Mouse (Mus musculus): Measurements from ENCODE around the gene Ezh1. TPM values are rescaled to one million over a fixed set of nuclear protein-coding genes. Genes with fewer than 3 reads are reported as not detected.

Ezh1 gene
- polyA plus RNA-seq, 1 experiment from 2014 or later: 9.8 TPM

DNA sequence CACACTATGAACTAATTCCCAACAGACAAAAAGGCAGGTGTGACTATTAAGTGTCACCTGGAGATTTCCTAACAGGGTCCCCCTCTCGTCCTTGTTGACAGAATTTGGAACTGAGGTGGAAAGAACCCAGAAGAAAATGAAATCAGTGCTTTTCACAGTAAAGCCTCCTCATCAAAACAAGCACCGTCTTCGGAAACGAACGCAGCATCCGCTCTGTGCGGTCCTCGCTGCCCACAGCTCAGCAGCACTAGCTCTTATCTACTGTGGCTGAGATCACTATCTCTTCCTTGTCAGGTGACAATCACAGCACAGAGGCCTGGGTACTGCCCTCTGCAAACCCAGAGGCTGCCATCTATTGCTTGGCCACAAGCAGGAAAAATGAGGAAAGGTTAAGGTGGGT lies 30.1 kb downstream of the Ezh1 start:
- ATAC-seq (ENCODE audit: insufficient read depth): no peak
- Histone ChIP-seq H3K4me1 (replicated peaks) (peaks cover 32% of the 10 kb centered on the region), H3K4me2 (no peak overlapping the region), H3K36me3 (replicated peaks) (peaks cover 82% of the 10 kb centered on the region), H3K9ac (no peak overlapping the region), H3K27me3 (no peaks in the 10 kb centered on the region; the same call in 1 of the 2 replicates), H3K9me3 (replicated peaks) (no peaks in the 10 kb centered on the region), H3K4me3 (replicated peaks) (no peak overlapping the region), H3K27ac (replicated peaks) (no peak overlapping the region)
- WGBS (ENCODE audit: insufficient replicate concordance): 78% methylated on average over 8 of the region's 8 CpGs

DNA sequence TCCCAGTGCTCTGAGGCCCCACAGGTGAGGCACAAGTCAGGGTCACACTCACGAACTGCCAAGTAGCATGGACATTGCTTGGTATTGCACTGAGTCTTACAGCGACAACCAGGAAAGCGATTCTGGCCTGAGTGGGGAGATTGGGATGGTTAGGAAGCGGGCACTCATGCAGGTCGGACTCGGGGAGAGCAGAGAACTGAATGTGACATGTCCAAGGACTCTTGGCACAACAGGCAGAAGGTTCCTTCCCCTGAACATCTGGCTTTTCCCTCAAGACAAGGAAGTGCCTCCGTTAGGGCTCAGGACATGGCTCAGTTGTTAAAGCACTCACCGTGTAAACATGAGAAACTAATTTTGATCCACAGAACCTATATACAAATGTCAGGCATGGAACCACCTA lies 30.7 kb downstream of the Ezh1 start:
- Histone ChIP-seq H3K27ac (replicated peaks) (no peak overlapping the region), H3K9ac (no peak overlapping the region), H3K4me3 (replicated peaks) (no peak overlapping the region), H3K4me1 (replicated peaks) (peaks cover 34% of the 10 kb centered on the region), H3K27me3 (no peaks in the 10 kb centered on the region; the same call in 1 of the 2 replicates), H3K36me3 (replicated peaks) (peaks cover 76% of the 10 kb centered on the region), H3K9me3 (replicated peaks) (no peaks in the 10 kb centered on the region), H3K4me2 (no peak overlapping the region)
- ATAC-seq (ENCODE audit: insufficient read depth): no peak
- 79% methylated on average over 8 of the region's 8 CpGs for WGBS (ENCODE audit: insufficient replicate concordance)

DNA sequence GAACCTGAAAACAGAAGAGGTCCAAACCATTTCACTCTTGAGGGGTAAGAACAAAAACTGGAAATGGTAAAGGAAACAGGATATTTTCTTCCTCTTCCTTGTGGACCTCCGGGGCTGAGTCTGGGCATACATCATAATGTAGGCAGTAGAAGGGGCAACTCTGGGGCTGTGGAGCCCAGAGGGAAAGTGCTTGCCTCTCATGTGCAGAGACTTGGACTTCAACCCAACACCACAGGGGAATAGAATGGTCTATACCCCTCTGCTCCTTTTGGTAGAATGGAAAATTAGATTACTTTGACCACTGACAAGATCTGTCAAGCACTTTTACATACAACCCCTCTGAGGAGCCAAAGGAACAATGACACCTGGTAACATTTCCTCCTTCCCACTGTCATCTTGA lies 31.2 kb downstream of the Ezh1 start:
- H3K27ac ChIP-seq (replicated peaks): no peak overlapping the region
- H3K9me3 ChIP-seq (replicated peaks): no peaks in the 10 kb centered on the region
- peaks cover 34% of the 10 kb centered on the region for H3K4me1 ChIP-seq (replicated peaks)
- ATAC-seq (ENCODE audit: insufficient read depth): no peak
- no peak overlapping the region for H3K9ac ChIP-seq
- no peak overlapping the region for H3K4me2 ChIP-seq
- H3K27me3 ChIP-seq: no peaks in the 10 kb centered on the region; the same call in 1 of the 2 replicates
- no peak overlapping the region for H3K4me3 ChIP-seq (replicated peaks)
- WGBS (ENCODE audit: insufficient replicate concordance): 29% methylated on average over 1 of the region's 1 CpGs
- peaks cover 71% of the 10 kb centered on the region for H3K36me3 ChIP-seq (replicated peaks)

DNA sequence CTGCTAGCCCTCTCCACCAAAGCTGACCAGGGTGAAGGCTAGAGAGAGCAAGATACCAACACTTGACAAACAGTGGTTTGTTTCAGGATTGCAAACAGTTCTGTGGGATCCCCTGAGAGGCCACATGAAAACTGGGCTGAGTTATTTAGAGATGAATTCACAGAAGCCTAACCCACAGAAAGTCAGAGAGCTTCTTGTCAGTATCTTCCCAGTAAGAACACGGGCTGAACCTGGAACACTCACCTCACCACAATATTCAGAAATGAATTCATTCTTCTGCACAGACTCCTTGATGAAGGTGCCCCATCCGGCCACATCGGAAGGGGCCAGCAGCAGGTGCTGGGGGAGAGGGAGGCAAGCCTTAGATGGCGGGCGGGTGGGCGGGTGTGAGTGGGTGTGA lies 31.6 kb downstream of the Ezh1 start:
- H3K4me3 ChIP-seq (replicated peaks): no peak overlapping the region
- no peak overlapping the region for H3K9ac ChIP-seq
- H3K36me3 ChIP-seq (replicated peaks): peaks cover 67% of the 10 kb centered on the region
- H3K4me2 ChIP-seq: no peak overlapping the region
- H3K4me1 ChIP-seq (replicated peaks): peaks cover 34% of the 10 kb centered on the region
- 79% methylated on average over 6 of the region's 6 CpGs for WGBS (ENCODE audit: insufficient replicate concordance)
- ATAC-seq (ENCODE audit: insufficient read depth): no peak
- no peaks in the 10 kb centered on the region; the same call in 1 of the 2 replicates for H3K27me3 ChIP-seq
- H3K27ac ChIP-seq (replicated peaks): no peak overlapping the region
- H3K9me3 ChIP-seq (replicated peaks): no peaks in the 10 kb centered on the region

DNA sequence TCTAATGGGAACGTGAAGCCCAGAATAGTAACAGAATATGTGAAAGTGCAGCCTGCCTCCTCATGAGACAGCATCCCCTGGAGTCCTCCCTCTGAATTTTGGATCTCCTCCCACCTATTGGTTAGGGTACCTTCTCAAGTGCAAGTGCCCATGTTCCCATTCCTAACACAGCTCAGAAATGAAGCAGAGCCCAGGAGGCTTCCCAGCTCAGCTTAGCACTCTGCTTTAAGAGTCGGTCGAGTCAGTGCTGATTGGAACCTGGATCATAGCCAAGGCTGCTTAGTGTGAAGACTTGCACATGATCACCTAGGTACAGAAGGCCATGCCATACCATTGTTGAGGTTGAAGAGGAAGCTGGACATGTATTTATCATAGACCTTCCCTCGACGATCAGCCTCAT lies 32.1 kb downstream of the Ezh1 start:
- 69% methylated on average over 5 of the region's 5 CpGs for WGBS (ENCODE audit: insufficient replicate concordance)
- no peak overlapping the region for H3K4me3 ChIP-seq (replicated peaks)
- no peak overlapping the region for H3K27ac ChIP-seq (replicated peaks)
- H3K9ac ChIP-seq: no peak overlapping the region
- no peak overlapping the region for H3K4me2 ChIP-seq
- ATAC-seq (ENCODE audit: insufficient read depth): no peak
- no peaks in the 10 kb centered on the region for H3K9me3 ChIP-seq (replicated peaks)
- H3K4me1 ChIP-seq (replicated peaks): peaks cover 34% of the 10 kb centered on the region
- H3K36me3 ChIP-seq (replicated peaks): peaks cover 62% of the 10 kb centered on the region
- no peaks in the 10 kb centered on the region; the same call in 1 of the 2 replicates for H3K27me3 ChIP-seq

DNA sequence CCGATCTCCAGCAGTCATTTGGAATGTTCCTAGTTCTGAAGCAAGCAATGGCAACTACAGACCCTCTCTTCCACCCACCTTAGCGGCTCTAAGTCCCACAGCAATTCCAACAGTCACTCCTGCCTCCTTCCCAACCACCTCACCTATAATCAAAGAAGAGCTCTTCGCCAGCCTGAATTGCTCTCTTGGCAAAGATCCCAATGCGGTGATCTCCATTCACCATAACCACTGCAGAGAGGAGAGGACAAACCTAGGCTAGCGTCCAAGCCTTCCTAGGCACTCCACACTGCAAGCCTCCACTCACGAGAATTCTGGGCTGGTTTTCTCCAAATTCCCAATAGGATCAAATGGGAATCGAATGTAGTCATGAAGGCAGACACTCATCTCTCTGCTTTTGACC lies 33.2 kb downstream of the Ezh1 start:
- WGBS (ENCODE audit: insufficient replicate concordance): 83% methylated on average over 7 of the region's 7 CpGs
- ATAC-seq (ENCODE audit: insufficient read depth): no peak

DNA sequence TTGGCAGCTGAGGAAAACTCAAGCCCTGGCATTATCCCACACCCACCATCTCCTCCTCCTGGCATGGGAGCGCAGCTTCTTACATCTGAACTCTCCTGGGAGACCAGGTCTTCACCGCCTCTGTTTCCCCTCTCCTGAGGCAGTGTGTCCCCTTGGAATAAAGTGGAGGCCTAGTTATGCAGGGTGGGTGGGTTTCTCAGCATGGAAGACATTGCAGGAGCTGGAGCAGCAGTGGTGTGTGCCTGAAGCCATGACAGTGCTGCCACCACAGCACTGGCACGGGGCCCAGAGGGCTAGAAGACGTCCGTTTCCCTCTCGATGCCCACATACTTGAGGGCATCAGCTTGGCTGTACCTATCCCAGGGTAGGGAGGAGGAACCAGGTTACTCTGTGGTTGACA lies 33.6 kb downstream of the Ezh1 start:
- H3K9ac ChIP-seq: no peak overlapping the region
- no peaks in the 10 kb centered on the region for H3K9me3 ChIP-seq (replicated peaks)
- H3K36me3 ChIP-seq (replicated peaks): peaks cover 47% of the 10 kb centered on the region
- no peak overlapping the region for H3K4me2 ChIP-seq
- H3K27ac ChIP-seq (replicated peaks): no peak overlapping the region
- no peak overlapping the region for H3K4me3 ChIP-seq (replicated peaks)
- ATAC-seq (ENCODE audit: insufficient read depth): no peak
- H3K4me1 ChIP-seq (replicated peaks): peaks cover 41% of the 10 kb centered on the region
- no peaks in the 10 kb centered on the region; the same call in 1 of the 2 replicates for H3K27me3 ChIP-seq
- 86% methylated on average over 6 of the region's 6 CpGs for WGBS (ENCODE audit: insufficient replicate concordance)

More for the DNA sequence above, 33.2 kb downstream of the Ezh1 start:
- Histone ChIP-seq H3K9me3 (replicated peaks) (no peaks in the 10 kb centered on the region), H3K4me1 (replicated peaks) (peaks cover 41% of the 10 kb centered on the region), H3K27me3 (no peaks in the 10 kb centered on the region; the same call in 1 of the 2 replicates), H3K4me2 (no peak overlapping the region), H3K27ac (replicated peaks) (no peak overlapping the region), H3K9ac (no peak overlapping the region), H3K36me3 (replicated peaks) (peaks cover 51% of the 10 kb centered on the region), H3K4me3 (replicated peaks) (no peak overlapping the region)

DNA sequence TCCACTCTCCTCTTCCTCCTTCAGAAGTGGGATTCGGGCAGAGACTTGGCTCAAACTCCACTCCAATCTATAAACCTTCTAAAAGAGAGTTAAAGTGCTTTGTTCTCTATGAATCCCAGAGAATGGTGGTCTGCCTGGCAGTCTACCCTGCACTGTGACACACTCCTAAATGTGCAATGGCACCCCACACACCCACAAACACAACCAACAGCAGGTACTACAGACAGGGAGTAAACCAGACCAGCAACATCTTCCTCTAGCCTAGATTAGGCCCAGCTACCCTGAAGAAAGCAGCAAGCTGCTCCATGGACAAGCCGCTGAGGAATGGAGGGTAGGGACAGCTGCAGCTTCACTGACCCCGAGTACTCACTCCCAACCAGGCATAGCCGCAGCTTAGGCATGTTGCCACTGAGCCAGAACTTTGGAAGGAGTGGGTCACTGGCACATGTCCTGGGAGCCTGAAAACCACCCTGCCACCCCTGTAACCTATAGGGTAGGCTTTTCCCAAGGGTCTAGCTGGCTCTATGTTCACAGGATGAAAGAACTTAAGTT lies 34.3 kb downstream of the Ezh1 start:
- H3K4me1 ChIP-seq (replicated peaks): peaks cover 41% of the 10 kb centered on the region
- H3K9me3 ChIP-seq (replicated peaks): no peaks in the 10 kb centered on the region
- peak overlapping the region; percentile 91; the same call in 1 of the 2 replicates for H3K27ac ChIP-seq (replicated peaks)
- no peak overlapping the region for H3K9ac ChIP-seq
- H3K27me3 ChIP-seq: no peaks in the 10 kb centered on the region; the same call in 1 of the 2 replicates
- H3K36me3 ChIP-seq (replicated peaks): peaks cover 41% of the 10 kb centered on the region
- H3K4me2 ChIP-seq: no peak overlapping the region
- no peak overlapping the region for H3K4me3 ChIP-seq (replicated peaks)
- ATAC-seq (ENCODE audit: insufficient read depth): no peak
- 81% methylated on average over 4 of the region's 4 CpGs for WGBS (ENCODE audit: insufficient replicate concordance)

DNA sequence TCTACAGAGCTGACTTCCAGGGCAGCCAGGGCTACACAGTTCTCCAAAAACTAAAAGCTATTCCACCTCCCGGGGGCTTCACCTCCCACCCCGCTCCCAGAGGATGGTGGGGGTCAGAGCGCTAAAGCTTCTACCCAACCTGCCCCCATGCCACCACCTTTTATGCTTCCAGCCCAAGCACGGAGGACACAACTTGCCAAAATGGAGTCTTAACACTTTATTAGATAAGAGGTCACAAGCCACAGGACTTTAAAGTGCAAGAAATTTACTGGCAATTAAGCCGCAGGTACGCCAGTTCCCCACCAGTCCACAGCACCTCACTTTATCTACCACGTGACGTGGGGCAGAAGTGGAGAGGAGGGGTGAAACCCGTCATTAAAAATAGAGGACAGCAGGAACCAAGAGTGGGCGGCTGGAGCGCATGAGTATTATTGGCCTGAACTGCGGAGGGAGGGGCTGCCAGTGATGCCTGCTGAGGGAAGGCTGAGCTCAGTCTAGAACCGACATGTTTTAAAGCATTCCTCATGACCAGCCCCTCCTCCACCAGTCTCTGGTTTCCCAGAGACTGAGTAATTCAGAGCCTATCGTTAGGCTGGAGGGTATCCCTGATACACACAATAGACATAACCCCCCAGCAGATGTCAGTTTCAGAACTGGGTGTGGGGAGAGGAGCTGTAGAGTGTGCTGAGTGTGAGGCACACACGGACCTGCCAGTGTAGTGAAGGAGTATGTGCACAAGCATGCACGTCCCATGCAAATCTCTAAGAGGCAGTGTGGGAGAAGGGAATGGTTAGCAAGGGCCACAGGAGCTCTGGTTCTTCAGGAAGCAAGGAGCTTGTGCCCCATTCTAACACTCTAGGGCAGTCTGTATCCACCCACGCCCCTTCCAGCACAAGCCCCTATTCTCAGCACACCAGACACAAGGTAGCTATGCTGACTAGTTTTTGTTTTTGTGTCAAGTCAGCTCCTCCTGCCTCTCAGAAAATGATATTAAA lies 35.1 kb downstream of the Ezh1 start:
- H3K36me3 ChIP-seq (replicated peaks): peaks cover 33% of the 10 kb centered on the region
- 58% methylated on average over 17 of the region's 17 CpGs for WGBS (ENCODE audit: insufficient replicate concordance)
- no peak for ATAC-seq (ENCODE audit: insufficient read depth)
- no peaks in the 10 kb centered on the region; the same call in 1 of the 2 replicates for H3K27me3 ChIP-seq
- H3K4me1 ChIP-seq (replicated peaks): peaks cover 41% of the 10 kb centered on the region
- no peaks in the 10 kb centered on the region for H3K9me3 ChIP-seq (replicated peaks)
- no peak overlapping the region for H3K4me3 ChIP-seq (replicated peaks)
- 0 out of 2 replicates have a peak overlapping the region, but pooled peaks have one; percentile 66 for H3K4me2 ChIP-seq
- peak overlapping the region; percentile 91 for H3K27ac ChIP-seq (replicated peaks)
- H3K9ac ChIP-seq: no peak overlapping the region

DNA sequence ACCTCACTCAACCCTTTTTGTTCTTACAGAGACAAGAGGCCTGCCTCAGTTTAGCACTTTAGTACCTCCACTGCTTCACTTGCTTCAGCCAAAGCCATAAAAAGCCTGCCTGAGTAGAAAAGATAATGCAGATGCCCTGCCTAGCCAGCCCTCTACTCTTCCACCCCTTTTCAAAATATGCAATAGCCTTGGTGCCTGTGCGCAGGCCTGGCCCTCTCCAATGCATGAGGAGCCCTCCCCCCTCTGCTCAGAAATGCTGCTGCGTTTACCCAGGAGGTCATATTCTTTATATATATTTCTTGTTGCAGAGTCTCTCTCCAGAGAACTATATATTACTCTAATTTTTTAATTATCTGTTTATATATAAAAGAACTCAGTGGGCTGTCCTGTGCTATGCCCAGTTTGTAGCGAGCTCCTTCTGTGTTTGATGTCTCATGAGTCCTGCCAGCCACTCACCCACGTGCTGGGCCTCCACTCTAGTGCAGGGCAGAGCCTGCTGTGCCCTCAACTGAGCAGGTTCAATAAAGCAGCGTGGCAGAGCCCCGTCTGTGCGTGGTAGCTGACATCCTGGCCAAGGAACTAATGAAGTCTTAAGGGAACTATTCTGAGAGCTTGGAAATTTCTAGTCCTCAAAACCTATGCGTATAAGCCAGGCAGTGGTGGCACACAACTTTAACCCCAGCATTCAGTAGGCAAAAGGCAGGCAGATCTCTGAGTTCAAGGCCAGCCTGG lies 35.9 kb downstream of the Ezh1 start:
- H3K4me2 ChIP-seq: peak overlapping the region; percentile 66
- 44% methylated on average over 8 of the region's 8 CpGs for WGBS (ENCODE audit: insufficient replicate concordance)
- peak overlapping the region; percentile 91 for H3K27ac ChIP-seq (replicated peaks)
- H3K9me3 ChIP-seq (replicated peaks): no peaks in the 10 kb centered on the region
- H3K36me3 ChIP-seq (replicated peaks): peaks cover 27% of the 10 kb centered on the region
- H3K27me3 ChIP-seq: no peaks in the 10 kb centered on the region; the same call in 1 of the 2 replicates
- peak overlapping the region; percentile 43 for H3K9ac ChIP-seq
- ATAC-seq (ENCODE audit: insufficient read depth): peak; percentile 87
- peaks cover 41% of the 10 kb centered on the region for H3K4me1 ChIP-seq (replicated peaks)
- H3K4me3 ChIP-seq (replicated peaks): peak overlapping the region; percentile 23
